Mouse (Mus musculus) liver, adult (tissue): ENCODE measurements around the gene Sf1.

Source experiments
- GATA4 ChIP-seq: IDR thresholded peaks from 2 replicates; pipeline ENCODE4 v1.6.1; 2014; ENCODE audit warnings: mild to moderate bottlenecking, low read length; ENCODE audit not compliant: insufficient replicate concordance

The Sf1 gene

DNA sequence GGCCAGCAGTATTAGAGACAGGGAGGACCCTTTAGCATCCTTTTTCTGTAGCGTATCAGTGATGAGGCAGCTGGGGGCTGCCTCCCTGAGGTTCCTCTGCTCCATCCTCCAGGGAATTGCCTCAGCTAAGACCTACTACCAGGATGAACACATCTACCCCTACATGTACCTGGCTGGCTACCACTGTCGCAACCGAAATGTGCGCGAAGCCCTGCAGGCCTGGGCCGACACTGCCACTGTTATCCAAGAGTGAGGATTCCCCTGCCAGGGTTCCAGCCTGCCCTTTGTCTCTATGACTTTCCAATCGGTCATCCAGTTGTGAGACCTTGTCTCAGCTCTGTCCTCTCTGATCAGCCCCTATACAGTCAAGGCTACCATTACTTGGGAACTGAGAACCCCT is 25.3 kb upstream of the Sf1 start:
- no peak for TF ChIP-seq GATA4

- no peak for TF ChIP-seq GATA4
These were observed 24.8 kb upstream of the Sf1 start for GRCm38 (mm10) chr19:6338716-6339115.

- TF ChIP-seq GATA4: no peak
These were observed 24.3 kb upstream of the Sf1 start for GRCm38 (mm10) chr19:6339191-6339590.

DNA sequence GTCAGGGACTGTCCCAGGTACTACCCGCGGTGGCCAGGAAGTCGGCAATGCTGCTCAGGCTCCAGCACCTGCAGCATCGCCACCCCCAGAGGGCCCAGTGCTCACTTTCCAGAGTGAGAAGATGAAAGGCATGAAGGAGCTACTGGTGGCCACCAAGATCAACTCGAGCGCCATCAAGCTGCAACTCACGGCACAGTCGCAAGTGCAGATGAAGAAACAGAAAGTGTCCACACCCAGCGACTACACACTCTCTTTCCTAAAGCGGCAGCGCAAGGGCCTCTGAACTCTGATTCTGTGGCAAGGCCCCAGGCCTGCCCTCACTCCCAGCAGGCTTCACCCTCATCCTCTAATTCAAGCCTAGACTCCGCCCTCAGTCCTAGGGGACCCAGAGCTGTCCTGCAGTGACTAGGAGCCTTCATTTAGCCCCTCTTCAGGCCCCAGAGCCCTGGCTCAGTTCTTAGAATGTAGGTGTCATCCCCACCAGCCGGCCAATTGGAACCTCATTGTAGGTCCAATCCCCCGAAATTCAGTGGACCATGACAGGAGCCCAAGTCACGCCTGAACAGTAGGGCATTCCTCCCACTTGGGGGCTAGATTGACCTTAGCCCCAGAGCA is 23.5 kb upstream of the Sf1 start:
- no peak for TF ChIP-seq GATA4

- TF ChIP-seq GATA4: peak; percentile 75; the same call in 1 of the 2 replicates
These were observed 22.7 kb upstream of the Sf1 start, which contains the start of gene Map4k2 for GRCm38 (mm10) chr19:6340524-6341452. TSS of gene Map4k2 (plus strand) at chr19:6341135.

- TF ChIP-seq GATA4: no peak
These were observed 21.9 kb upstream of the Sf1 start for GRCm38 (mm10) chr19:6341453-6342077.

DNA sequence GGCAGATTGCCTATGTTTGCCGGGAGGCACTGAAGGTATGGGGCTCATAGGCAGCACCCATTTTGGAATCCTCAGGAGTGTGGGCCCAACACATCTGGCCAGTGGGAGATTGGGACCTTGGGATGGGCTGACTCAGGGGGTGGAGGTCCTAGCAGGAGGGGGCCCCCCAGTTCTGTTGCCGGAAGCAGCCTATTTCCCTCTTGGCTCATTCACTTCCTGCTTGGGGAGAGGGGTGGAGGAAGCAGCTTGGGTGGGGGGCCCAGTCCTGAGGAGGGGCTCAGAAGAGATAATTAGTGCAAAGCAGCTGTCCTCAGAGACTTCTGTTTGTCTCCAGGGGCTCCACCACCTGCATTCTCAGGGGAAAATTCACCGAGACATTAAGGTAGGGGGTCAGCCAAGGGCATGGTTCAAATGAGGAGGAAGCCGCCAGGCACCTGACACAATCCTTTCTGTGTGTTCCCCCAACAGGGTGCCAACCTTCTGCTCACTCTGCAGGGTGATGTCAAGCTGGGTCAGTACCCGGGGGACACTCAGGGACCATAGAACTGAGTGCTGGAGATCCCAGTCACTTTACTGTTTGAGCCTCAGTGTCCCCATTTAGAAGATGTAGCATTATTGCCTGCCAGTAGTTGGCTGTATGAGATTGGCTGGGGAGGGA is 21.1 kb upstream of the Sf1 start:
- no peak for TF ChIP-seq GATA4

GRCm38 (mm10) chr19:6343066-6343925 is 20.2 kb upstream of the Sf1 start:
- no peak for TF ChIP-seq GATA4

- TF ChIP-seq GATA4: no peak
These were observed 19.5 kb upstream of the Sf1 start for GRCm38 (mm10) chr19:6343996-6344395.

DNA sequence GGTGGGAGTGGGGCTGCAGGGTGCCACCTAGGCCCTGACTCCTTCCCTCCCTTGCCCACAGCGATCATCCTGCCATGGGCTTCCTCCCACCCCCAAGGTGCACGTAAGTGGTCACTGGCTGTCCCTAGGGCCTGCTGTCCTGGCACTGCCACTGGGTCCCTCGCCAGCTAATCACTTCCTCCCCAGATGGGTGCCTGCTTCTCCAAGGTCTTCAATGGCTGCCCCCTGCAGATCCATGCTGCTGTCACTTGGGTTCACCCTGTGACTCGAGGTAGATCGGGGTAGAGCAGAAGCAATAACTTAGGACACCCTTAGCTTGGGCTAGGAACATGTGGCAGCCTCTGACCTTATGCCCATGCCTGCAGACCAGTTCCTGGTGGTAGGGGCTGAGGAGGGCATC is 17.5 kb upstream of the Sf1 start:
- no peak for TF ChIP-seq GATA4

GRCm38 (mm10) chr19:6346661-6347060 is 16.8 kb upstream of the Sf1 start:
- TF ChIP-seq GATA4: no peak

- TF ChIP-seq GATA4: no peak
These were observed 15.9 kb upstream of the Sf1 start for GRCm38 (mm10) chr19:6347615-6348014.

GRCm38 (mm10) chr19:6348717-6349116 is 14.8 kb upstream of the Sf1 start:
- TF ChIP-seq GATA4: no peak

GRCm38 (mm10) chr19:6349215-6349983 is 14.1 kb upstream of the Sf1 start:
- peak; percentile 93; the same call in 1 of the 2 replicates for TF ChIP-seq GATA4
